Mouse (Mus musculus) B cell, adult 62 days (primary cell): Measurements from ENCODE around the gene Fundc1. TPM values are rescaled to one million over a fixed set of nuclear protein-coding genes. Genes with fewer than 3 reads are reported as not detected.

ENCODE experiments used
- total RNA-seq: library from RNA; stranded (reverse); gene quantifications from 4 replicates; pipeline ENCODE4 v1.2.4, GENCODE M21; 2023

The Fundc1 gene
- total RNA-seq, result 21.6 to 23.6 TPM (median 22.2 TPM) in 4 replicates

GRCm38 (mm10) chrX:17571621-17572459 lies at the start of gene Fundc1:
Gene Fundc1 (minus strand): TSS chrX:17572325.

